Mouse (Mus musculus) liver, adult 2 months (tissue): ENCODE measurements around the gene Gsg1l.

Experiments used
- CTCF ChIP-seq: fragments of 200-500 bp; IDR thresholded peaks from 2 replicates; pipeline ENCODE4 v1.5.1; 2011; ENCODE audit warnings: low read depth, low read length, control low read depth
- POLR2A ChIP-seq: fragments of 200-500 bp; IDR thresholded peaks from 2 replicates; pipeline ENCODE4 v1.6.1; 2011; ENCODE audit warnings: low read length, control low read depth; ENCODE audit not compliant: insufficient read depth; ENCODE audit errors: extremely low read depth

DNA sequence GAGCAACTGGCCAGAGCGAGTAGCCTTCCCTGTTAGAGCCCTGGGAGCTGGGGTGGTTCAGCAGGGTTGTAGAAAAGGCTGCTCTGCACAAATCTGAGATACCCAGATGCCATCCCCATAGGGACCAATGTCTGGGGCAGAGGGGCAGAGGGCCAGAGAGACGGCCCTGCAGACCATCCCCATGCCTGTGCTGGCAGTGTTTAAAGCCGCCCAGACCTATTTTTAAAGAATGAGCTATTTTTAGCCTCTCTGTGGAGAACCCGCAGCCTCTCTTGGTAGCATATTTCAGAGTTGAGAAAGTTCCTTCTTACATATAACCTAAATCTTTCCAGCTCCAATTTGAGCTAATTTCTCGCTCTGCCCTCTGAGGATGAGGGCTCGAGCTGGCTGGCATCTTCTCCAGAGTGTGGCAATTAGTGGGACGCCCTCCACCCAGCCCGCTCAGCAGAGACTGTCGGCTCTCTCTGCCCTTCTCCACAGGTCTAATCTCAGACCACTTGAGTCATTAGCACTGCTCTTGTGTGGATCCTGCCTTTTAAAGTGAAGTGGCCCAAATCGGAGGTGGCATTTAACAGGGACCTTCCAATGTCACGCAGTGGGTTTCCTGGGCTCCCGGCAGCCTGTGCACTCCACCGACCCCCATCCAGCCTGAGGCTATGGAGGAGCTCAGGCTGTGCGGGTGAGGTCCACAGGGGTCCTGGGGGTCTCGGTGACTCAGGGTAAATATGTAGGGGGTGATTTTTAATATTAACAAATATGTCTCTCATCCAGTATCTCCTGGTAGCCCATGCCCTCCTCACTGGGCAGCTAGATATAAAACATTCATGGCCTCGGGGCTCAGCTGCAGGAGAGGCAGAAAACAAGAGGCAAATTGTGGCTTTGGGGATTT, 148.6 kb downstream of the Gsg1l start:
- TF ChIP-seq CTCF (no peak), POLR2A (no peak)
